Mouse (Mus musculus) embryonic facial prominence, embryonic 13.5 days (tissue): ENCODE results near the gene H2al1i. TPM values are rescaled to one million over a fixed set of nuclear protein-coding genes. Genes with fewer than 3 reads are reported as not detected.
A peak's percentile ranks its signal among the peaks of the same experiment; 100 is the strongest.
"Not testable (repeated sequence)": the region's sequence is repeated elsewhere in the genome, so short reads cannot be mapped to it uniquely, and the experiment has no call there.

Source experiments
- ATAC-seq: fragments of 200-750 bp; cut with Nextera tagmentation; 2 replicates; pipeline ENCODE4 v1.8.0; 2017; ENCODE audit warnings: low read depth; ENCODE audit not compliant: insufficient number of reproducible peaks, insufficient read depth, low FRiP score, low TSS enrichment
- H3K27ac ChIP-seq: fragments of 300-500 bp; sonication (generic); 2 replicates; pipeline ENCODE4 v1.5.1; 2015; ENCODE audit warnings: moderate library complexity, mild to moderate bottlenecking, inconsistent platforms
- H3K27me3 ChIP-seq: fragments of 300-500 bp; sonication (generic); 2 replicates; pipeline ENCODE4 v1.6.1; 2015; ENCODE audit warnings: mild to moderate bottlenecking, inconsistent platforms
- H3K36me3 ChIP-seq: fragments of 300-500 bp; sonication (generic); 2 replicates; pipeline ENCODE4 v1.6.1; 2015; ENCODE audit warnings: mild to moderate bottlenecking, inconsistent platforms
- H3K4me1 ChIP-seq: fragments of 300-500 bp; sonication (generic); 2 replicates; pipeline ENCODE4 v1.6.1; 2015; ENCODE audit warnings: inconsistent platforms
- H3K4me2 ChIP-seq: fragments of 300-500 bp; sonication (generic); 2 replicates; pipeline ENCODE4 v1.6.1; 2015; ENCODE audit warnings: moderate library complexity, mild to moderate bottlenecking, inconsistent platforms
- H3K4me3 ChIP-seq: fragments of 300-500 bp; sonication (generic); 2 replicates; pipeline ENCODE4 v1.5.1; 2015; ENCODE audit warnings: mild to moderate bottlenecking, inconsistent platforms
- H3K9ac ChIP-seq: fragments of 300-500 bp; sonication (generic); 2 replicates; pipeline ENCODE4 v1.6.1; 2015; ENCODE audit warnings: mild to moderate bottlenecking, inconsistent platforms
- H3K9me3 ChIP-seq: fragments of 300-500 bp; sonication (generic); 2 replicates; pipeline ENCODE4 v1.6.1; 2016; ENCODE audit warnings: inconsistent platforms
- WGBS: fragments of 180-500 bp; shearing (Covaris S2); methylation state at CpG from one replicate; pipeline ENCODE4 v1.1.7; 2015; ENCODE audit warnings: mixed read lengths; 5-methylcytosine and 5-hydroxymethylcytosine counted together
- polyA plus RNA-seq: library from polyadenylated mRNA; unstranded; fragments of >200 nt; fragmentation: Nextera tagmentation; extraction: Ambion mirVana; gene quantifications from 2 replicates; pipeline ENCODE4 v1.2.1, GENCODE M21; 2015

Gene H2al1i
- polyA plus RNA-seq, 1 experiment from 2014 or later = not detected

DNA sequence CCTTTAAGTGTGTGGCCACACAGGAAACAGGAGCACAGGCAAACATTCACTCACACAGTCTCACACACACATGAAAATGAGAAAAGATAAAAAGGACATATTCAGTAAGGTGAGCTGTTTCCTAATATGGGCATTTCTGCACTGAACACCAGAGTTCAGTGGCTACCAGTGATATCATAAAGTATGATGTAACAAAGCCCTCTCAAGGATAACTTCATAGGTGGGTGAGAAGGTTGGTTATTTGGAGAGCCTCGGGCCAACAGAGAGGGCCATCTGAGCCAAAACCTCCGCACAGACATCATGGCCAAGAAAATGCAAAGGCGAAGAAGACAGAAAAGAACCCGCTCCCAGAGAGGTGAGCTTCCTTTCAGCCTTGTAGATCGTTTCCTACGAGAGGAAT lies 3.3 kb upstream of the H2al1i start, which contains the start of gene H2al1h:
H2al1h (plus strand) TSS at position 301 of the 400 bp plus-strand sequence.
- H3K4me1 ChIP-seq, H3K36me3 ChIP-seq, H3K4me2 ChIP-seq, H3K9me3 ChIP-seq, ATAC-seq, H3K4me3 ChIP-seq, H3K27me3 ChIP-seq, H3K27ac ChIP-seq, H3K9ac ChIP-seq: not testable (repeated sequence)
- WGBS = no CpG with 5 or more reads among the region's 6 CpGs

DNA sequence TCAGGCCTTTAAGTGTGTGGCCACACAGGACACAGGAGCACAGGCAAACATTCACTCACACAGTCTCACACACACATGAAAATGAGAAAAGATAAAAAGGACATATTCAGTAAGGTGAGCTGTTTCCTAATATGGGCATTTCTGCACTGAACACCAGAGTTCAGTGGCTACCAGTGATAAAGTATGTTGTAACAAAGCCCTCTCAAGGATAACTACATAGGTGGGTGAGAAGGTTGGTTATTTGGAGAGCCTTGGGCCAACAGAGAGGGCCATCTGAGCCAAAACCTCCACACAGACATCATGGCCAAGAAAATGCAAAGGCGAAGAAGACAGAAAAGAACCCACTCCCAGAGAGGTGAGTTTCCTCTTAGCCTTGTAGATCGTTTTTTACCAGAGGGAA lies 3.1 kb downstream of the H2al1i start, which contains the start of gene H2al1j:
H2al1j (plus strand) TSS at position 301 of the 400 bp plus-strand sequence.
- not testable (repeated sequence) for ATAC-seq, H3K36me3 ChIP-seq, H3K27ac ChIP-seq, H3K4me2 ChIP-seq, H3K9me3 ChIP-seq, H3K4me3 ChIP-seq, H3K9ac ChIP-seq, H3K4me1 ChIP-seq
- 90% methylated on average over 2 of the region's 2 CpGs for WGBS
- H3K27me3 ChIP-seq = 0 out of 2 replicates have a peak, but pooled peaks cover 12% of the 10 kb centered on the region

DNA sequence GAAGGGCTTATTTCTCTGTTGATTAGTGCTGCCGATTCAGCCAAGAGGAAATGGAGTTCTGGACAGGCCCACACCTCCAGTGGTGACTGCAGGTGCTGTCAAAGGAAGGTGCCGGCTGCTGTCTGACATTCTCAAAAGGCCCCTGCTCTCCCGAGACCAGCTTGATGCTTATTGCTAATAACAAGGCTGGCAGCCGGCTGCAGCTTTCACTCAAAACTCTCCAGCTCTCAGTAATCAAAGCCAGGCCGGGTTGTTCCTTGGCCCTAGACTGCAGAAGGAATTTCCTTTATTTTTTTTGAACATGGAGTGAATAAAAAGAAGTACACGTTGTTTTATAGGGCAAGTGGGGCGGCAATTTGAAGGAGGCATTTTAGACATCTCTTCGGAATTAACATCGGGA lies 21.3 kb downstream of the H2al1i start:
- Histone ChIP-seq H3K4me3 (no peak overlapping the region), H3K9ac (no peak overlapping the region), H3K4me2 (peak overlapping the region; percentile 33), H3K9me3 (no peaks in the 10 kb centered on the region), H3K4me1 (peaks cover 18% of the 10 kb centered on the region), H3K27me3 (peaks cover 44% of the 10 kb centered on the region), H3K27ac (no peak overlapping the region), H3K36me3 (no peaks in the 10 kb centered on the region)
- 37% methylated on average over 9 of the region's 9 CpGs for WGBS
- no peak for ATAC-seq

DNA sequence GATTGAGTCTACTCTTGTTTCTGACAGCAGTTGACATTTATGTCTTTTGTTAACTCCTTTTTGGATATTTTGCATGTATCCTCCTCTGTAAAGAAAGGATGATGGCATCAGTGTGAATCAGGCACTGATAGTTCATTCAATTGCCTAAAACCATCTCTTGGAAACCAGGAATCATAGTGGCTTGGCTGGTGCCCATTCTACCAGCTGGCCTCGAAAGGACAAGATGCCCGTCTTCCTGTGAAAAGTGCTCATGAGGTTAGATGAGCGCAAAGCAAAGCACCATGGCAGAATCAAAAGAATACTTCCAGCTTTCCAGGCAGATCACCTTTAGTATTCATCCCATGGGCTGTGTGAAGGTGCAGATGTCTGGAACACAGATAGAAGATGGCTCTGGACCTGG lies 22.3 kb downstream of the H2al1i start:
- peaks cover 42% of the 10 kb centered on the region for H3K27me3 ChIP-seq
- no peak overlapping the region for H3K9ac ChIP-seq
- no peak overlapping the region for H3K4me2 ChIP-seq
- no peak for ATAC-seq
- H3K27ac ChIP-seq = no peak overlapping the region
- peaks cover 18% of the 10 kb centered on the region for H3K4me1 ChIP-seq
- no peaks in the 10 kb centered on the region for H3K9me3 ChIP-seq
- no peaks in the 10 kb centered on the region for H3K36me3 ChIP-seq
- WGBS = 76% methylated on average over 3 of the region's 3 CpGs
- no peak overlapping the region for H3K4me3 ChIP-seq

DNA sequence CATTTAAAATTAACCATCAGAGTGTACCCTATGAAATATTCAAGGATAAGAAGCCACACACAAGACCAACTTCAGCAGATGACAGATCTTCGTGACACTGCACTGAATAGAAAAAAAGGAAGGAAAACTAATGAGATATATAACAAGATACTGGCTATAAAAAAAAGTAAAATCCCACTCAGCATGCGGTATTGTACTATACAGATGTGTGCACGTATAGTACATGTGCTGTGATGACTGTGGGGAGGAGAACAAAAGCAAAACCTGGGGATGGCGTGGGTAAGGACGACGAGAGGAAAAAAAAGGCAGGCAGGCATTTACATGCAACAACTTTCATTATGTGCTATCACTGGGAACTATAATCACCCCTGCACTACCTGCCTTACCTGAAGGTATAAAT lies 36.4 kb downstream of the H2al1i start:
- WGBS = 81% methylated on average over 6 of the region's 6 CpGs

DNA sequence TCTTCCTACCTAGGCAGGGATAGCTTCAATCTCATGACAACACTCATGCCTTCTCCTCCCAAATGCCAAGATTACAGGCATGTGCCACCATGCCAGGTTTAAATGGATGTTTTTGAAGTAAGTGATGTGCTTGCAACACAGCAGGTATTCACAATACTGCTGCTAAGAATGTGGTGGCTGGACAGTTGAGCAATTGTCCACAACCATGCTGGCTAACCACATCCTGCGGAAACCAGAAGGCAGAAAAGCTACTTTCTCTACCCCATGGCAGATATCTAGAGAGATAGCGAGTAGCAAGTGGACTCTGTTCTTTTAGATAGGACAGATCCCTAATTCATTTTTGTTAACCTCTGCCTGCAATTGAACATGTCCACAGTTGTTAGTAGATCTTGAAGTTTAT lies 36.8 kb downstream of the H2al1i start:
- no peak overlapping the region for H3K9ac ChIP-seq
- H3K27ac ChIP-seq = no peak overlapping the region
- H3K4me1 ChIP-seq = peaks cover 4% of the 10 kb centered on the region
- no peaks in the 10 kb centered on the region for H3K36me3 ChIP-seq
- H3K4me3 ChIP-seq = no peak overlapping the region
- H3K4me2 ChIP-seq = no peak overlapping the region
- H3K9me3 ChIP-seq = no peaks in the 10 kb centered on the region
- no peak for ATAC-seq
- H3K27me3 ChIP-seq = peaks cover 49% of the 10 kb centered on the region
- 85% methylated on average over 2 of the region's 2 CpGs for WGBS

More for the DNA sequence above, 36.4 kb downstream of the H2al1i start:
- Histone ChIP-seq H3K36me3 (no peaks in the 10 kb centered on the region), H3K4me1 (peaks cover 4% of the 10 kb centered on the region), H3K27ac (no peak overlapping the region), H3K9ac (no peak overlapping the region), H3K4me3 (no peak overlapping the region), H3K27me3 (peaks cover 53% of the 10 kb centered on the region), H3K9me3 (no peaks in the 10 kb centered on the region), H3K4me2 (no peak overlapping the region)
- ATAC-seq = no peak

DNA sequence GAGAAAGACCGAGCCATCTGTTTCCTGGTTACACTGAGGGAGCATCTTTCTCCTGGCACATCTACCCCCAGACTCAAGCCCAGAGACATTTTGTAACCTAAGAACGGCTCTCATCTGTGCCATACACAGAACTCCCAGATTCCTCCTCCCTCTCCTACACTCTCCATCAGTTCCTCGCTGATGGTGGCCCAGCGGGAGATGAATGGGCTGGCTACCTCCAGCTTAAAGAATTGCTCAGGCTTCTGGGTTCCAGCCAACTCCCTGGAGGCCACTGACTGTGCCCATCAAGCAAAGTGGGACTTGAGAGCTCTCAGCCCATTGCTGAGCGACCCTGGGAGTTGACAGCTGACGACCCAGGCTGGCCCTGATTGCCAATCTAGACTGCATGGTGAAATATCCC lies 39.4 kb downstream of the H2al1i start:
- H3K27ac ChIP-seq = no peak overlapping the region
- no peak overlapping the region for H3K9ac ChIP-seq
- WGBS = 53% methylated on average over 6 of the region's 6 CpGs
- peaks cover 46% of the 10 kb centered on the region for H3K27me3 ChIP-seq
- H3K4me2 ChIP-seq = no peak overlapping the region
- H3K4me1 ChIP-seq = peaks cover 4% of the 10 kb centered on the region
- no peaks in the 10 kb centered on the region for H3K36me3 ChIP-seq
- H3K9me3 ChIP-seq = no peaks in the 10 kb centered on the region
- ATAC-seq = no peak
- H3K4me3 ChIP-seq = no peak overlapping the region

DNA sequence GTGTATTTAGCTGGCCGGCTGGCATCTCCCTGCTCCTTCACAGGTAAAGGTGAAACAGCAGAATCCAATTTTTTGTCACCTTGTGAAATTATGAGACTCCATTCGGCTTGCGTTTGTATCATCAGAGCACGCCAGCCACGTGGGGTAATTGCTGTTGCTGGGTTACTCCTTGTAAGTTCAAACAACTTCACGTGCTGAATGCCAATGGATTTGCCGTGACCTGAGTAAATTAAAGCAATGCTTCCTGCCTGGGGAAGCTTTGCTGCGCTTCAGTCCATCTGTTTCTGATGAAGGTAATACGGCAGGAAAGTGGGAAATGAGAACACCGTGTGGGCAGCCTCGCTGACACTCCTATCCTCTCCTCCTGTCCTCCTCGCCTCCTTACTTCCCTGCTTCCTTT lies 40.7 kb downstream of the H2al1i start:
- H3K4me3 ChIP-seq = no peak overlapping the region
- H3K9me3 ChIP-seq = no peaks in the 10 kb centered on the region
- peaks cover 4% of the 10 kb centered on the region for H3K4me1 ChIP-seq
- H3K4me2 ChIP-seq = no peak overlapping the region
- no peak overlapping the region for H3K27ac ChIP-seq
- H3K36me3 ChIP-seq = no peaks in the 10 kb centered on the region
- H3K9ac ChIP-seq = no peak overlapping the region
- peaks cover 41% of the 10 kb centered on the region for H3K27me3 ChIP-seq
- 34% methylated on average over 12 of the region's 12 CpGs for WGBS
- no peak for ATAC-seq

Other genes with a start within 250 kb of the H2al1i start
- gene H2al1a, start 25.4 kb upstream of the H2al1i start, polyA plus RNA-seq = not detected in 2 replicates
- gene H2al1b, start 22.2 kb upstream of the H2al1i start, polyA plus RNA-seq = not detected in 2 replicates
- not detected in 2 replicates for gene H2al1c, start 19.0 kb upstream of the H2al1i start, polyA plus RNA-seq
- gene H2al1d, start 15.8 kb upstream of the H2al1i start, polyA plus RNA-seq = not detected in 2 replicates
- not detected in 2 replicates for gene H2al1e, start 12.7 kb upstream of the H2al1i start, polyA plus RNA-seq
- not detected in 2 replicates for gene H2al1f, start 9.5 kb upstream of the H2al1i start, polyA plus RNA-seq
- gene H2al1g, start 6.4 kb upstream of the H2al1i start, polyA plus RNA-seq = not detected in 2 replicates
- not detected in 2 replicates for gene H2al1h, start 3.2 kb upstream of the H2al1i start, polyA plus RNA-seq
- gene H2al1j, start 3.2 kb downstream of the H2al1i start, polyA plus RNA-seq = not detected in 2 replicates